Mouse (Mus musculus) midbrain, embryonic 11.5 days (tissue): ENCODE measurements around the gene Mpc1. TPM values are rescaled to one million over a fixed set of nuclear protein-coding genes. Genes with fewer than 3 reads are reported as not detected.
A peak's percentile ranks its signal among the peaks of the same experiment; 100 is the strongest.

ENCODE experiments used
- ATAC-seq: fragments of 200-750 bp; cut with Nextera tagmentation; 2 replicates; pipeline ENCODE4 v1.8.0; 2017; ENCODE audit warnings: moderate TSS enrichment, moderate library complexity; ENCODE audit not compliant: low FRiP score
- DNase-seq: peaks from one replicate; pipeline ENCODE4 v3.0.0; 2015; ENCODE audit warnings: low spot score; ENCODE audit errors: missing footprints
- H3K27ac ChIP-seq: fragments of 300-500 bp; sonication (generic); 2 replicates; pipeline ENCODE4 v1.5.1; 2014; ENCODE audit warnings: low read depth, low read length
- H3K27me3 ChIP-seq: fragments of 300-500 bp; sonication (generic); 2 replicates; pipeline ENCODE4 v1.6.1; 2014; ENCODE audit warnings: mild to moderate bottlenecking, low read length, moderate library complexity, mixed read lengths; ENCODE audit not compliant: control insufficient read depth, insufficient read depth
- H3K36me3 ChIP-seq: fragments of 300-500 bp; sonication (generic); 2 replicates; pipeline ENCODE4 v1.6.1; 2014; ENCODE audit warnings: mild to moderate bottlenecking, low read length, moderate library complexity, mixed read lengths; ENCODE audit not compliant: control insufficient read depth, insufficient read depth
- H3K4me1 ChIP-seq: fragments of 300-500 bp; sonication (generic); 2 replicates; pipeline ENCODE4 v1.6.1; 2014; ENCODE audit warnings: low read length; ENCODE audit not compliant: control insufficient read depth, insufficient read depth
- H3K4me2 ChIP-seq: fragments of 300-500 bp; sonication (generic); 2 replicates; pipeline ENCODE4 v1.6.1; 2014; ENCODE audit warnings: mild to moderate bottlenecking, moderate library complexity
- H3K4me3 ChIP-seq: fragments of 300-500 bp; sonication (generic); 2 replicates; pipeline ENCODE4 v1.5.1; 2014; ENCODE audit warnings: low read depth, low read length
- H3K9ac ChIP-seq: fragments of 300-500 bp; sonication (generic); 2 replicates; pipeline ENCODE4 v1.6.1; 2014; ENCODE audit warnings: low read length
- H3K9me3 ChIP-seq: fragments of 300-500 bp; sonication (generic); 2 replicates; pipeline ENCODE4 v1.6.1; 2016; ENCODE audit warnings: low read length; ENCODE audit not compliant: control insufficient read depth
- WGBS: fragments of 180-500 bp; shearing (Covaris S2); extraction: QIAGEN DNeasy Blood & Tissue Kit; methylation state at CpG from one replicate; pipeline ENCODE4 v1.1.7; 2014; 5-methylcytosine and 5-hydroxymethylcytosine counted together
- polyA plus RNA-seq: library from polyadenylated mRNA; unstranded; fragments of >200 nt; fragmentation: Nextera tagmentation; extraction: Ambion mirVana; gene quantifications from 2 replicates; pipeline ENCODE4 v1.2.1, GENCODE M21; 2014

Gene Mpc1
- polyA plus RNA-seq, 1 experiment from 2014 or later, result 100 TPM

GRCm38 (mm10) chr17:8289993-8290679 lies 7.4 kb downstream of the Mpc1 start:
- DNase-seq (no peak), ATAC-seq (no peak)
- H3K27me3 ChIP-seq, result peaks cover under 1% of the 10 kb centered on the region; the same call in 1 of the 2 replicates
- WGBS, result 93% methylated on average over 3 of the region's 3 CpGs
- H3K4me1 ChIP-seq, result no peaks in the 10 kb centered on the region
- H3K9me3 ChIP-seq, result no peaks in the 10 kb centered on the region
- no peak overlapping the region for H3K9ac ChIP-seq
- no peak overlapping the region for H3K4me2 ChIP-seq
- no peak overlapping the region for H3K27ac ChIP-seq
- H3K4me3 ChIP-seq, result no peak overlapping the region
- no peaks in the 10 kb centered on the region for H3K36me3 ChIP-seq

DNA sequence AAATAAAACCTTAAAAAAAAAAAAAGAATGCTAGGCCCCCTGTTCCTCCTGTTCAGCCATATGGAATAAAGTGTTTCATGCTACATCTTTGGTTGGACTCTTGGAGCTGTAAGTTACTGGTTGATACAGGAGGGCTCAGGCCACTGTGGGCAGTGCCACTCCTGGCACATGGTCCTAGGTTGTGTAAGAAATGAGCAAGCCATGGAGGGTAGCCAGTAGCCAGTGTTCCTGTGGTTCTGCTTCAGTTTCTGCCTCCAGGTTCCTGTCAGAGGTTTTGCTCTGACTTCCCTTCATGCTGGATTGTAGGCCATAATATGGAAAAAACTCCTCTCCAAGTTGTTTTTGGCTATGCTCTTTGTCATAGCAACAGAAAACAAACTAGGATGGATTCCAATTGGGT lies 8.0 kb downstream of the Mpc1 start:
- no peak overlapping the region for H3K4me2 ChIP-seq
- DNase-seq, result no peak
- H3K36me3 ChIP-seq, result no peaks in the 10 kb centered on the region
- H3K27me3 ChIP-seq, result no peaks in the 10 kb centered on the region
- no peaks in the 10 kb centered on the region for H3K9me3 ChIP-seq
- no peak overlapping the region for H3K4me3 ChIP-seq
- no peak for ATAC-seq
- no peak overlapping the region for H3K9ac ChIP-seq
- H3K27ac ChIP-seq, result no peak overlapping the region
- H3K4me1 ChIP-seq, result no peaks in the 10 kb centered on the region

- no peaks in the 10 kb centered on the region for H3K27me3 ChIP-seq
- DNase-seq (no peak), ATAC-seq (no peak)
- no peak overlapping the region for H3K4me2 ChIP-seq
- H3K36me3 ChIP-seq, result no peaks in the 10 kb centered on the region
- no peak overlapping the region for H3K4me3 ChIP-seq
- H3K27ac ChIP-seq, result no peak overlapping the region
- no peak overlapping the region for H3K9ac ChIP-seq
- no peaks in the 10 kb centered on the region for H3K9me3 ChIP-seq
- H3K4me1 ChIP-seq, result no peaks in the 10 kb centered on the region
Observed at GRCm38 (mm10) chr17:8295825-8296224, 13.1 kb downstream of the Mpc1 start.

DNA sequence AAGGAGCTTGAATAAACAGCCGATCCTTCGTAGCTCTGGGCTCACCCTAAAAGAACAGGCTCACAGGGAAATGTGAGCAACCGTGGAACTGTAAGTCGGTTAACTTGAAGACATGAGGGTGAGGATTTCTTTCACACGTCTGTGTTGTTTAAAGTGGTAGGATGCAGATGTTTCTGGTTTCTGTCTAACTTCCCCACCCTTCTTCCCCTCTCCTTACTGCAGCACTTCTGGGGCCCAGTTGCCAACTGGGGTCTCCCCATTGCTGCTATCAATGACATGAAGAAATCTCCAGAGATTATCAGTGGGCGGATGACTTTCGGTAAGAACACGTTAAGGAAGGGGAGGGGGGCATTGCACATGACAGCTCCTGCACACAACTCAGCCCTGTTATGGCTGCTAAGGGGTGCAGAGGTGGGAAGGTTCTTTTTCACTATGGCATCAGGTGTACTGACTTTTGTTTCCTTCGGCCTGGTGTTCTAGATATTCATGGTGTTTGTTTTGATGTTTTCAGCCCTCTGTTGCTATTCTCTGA lies 13.7 kb downstream of the Mpc1 start:
- Histone ChIP-seq H3K27ac (no peak overlapping the region), H3K9ac (no peak overlapping the region), H3K4me1 (no peaks in the 10 kb centered on the region), H3K9me3 (no peaks in the 10 kb centered on the region), H3K4me2 (no peak overlapping the region), H3K4me3 (no peak overlapping the region), H3K36me3 (no peaks in the 10 kb centered on the region), H3K27me3 (no peaks in the 10 kb centered on the region)
- WGBS, result 85% methylated on average over 9 of the region's 9 CpGs
- no peak for ATAC-seq
- peak; percentile 12 for DNase-seq

DNA sequence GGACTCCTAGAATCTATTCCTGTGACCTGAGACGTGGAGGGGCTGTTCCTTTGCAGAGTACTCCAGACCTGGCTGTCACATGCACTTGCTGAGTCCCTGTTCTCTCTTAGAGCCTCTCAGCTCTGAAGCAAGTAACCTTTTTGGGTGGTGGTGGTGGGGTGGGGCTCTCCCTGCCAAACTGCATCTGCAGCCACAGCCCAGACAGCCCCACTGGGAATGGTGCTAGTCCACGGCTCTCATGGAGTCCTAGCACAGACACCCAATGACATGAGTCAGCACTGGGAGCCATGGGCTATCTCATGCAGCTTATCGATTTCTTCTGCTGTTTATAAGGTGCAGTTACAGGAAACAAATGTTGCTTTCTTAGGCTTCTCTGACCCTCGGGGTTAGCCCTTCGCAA lies 15.0 kb downstream of the Mpc1 start:
- 82% methylated on average over 5 of the region's 5 CpGs for WGBS
- Histone ChIP-seq H3K27ac (no peak overlapping the region), H3K4me2 (no peak overlapping the region), H3K9me3 (no peaks in the 10 kb centered on the region), H3K9ac (no peak overlapping the region), H3K4me3 (no peak overlapping the region), H3K27me3 (no peaks in the 10 kb centered on the region), H3K36me3 (no peaks in the 10 kb centered on the region), H3K4me1 (no peaks in the 10 kb centered on the region)
- no peak for ATAC-seq
- DNase-seq, result no peak

GRCm38 (mm10) chr17:8298281-8298680 lies 15.6 kb downstream of the Mpc1 start:
- Histone ChIP-seq H3K9ac (no peak overlapping the region), H3K4me3 (no peak overlapping the region), H3K27me3 (no peaks in the 10 kb centered on the region), H3K9me3 (no peaks in the 10 kb centered on the region), H3K36me3 (no peaks in the 10 kb centered on the region), H3K4me2 (no peak overlapping the region), H3K4me1 (no peaks in the 10 kb centered on the region), H3K27ac (no peak overlapping the region)
- 86% methylated on average over 2 of the region's 2 CpGs for whole genome bisulfite sequencing
- DNase-seq, result no peak
- ATAC-seq, result no peak

GRCm38 (mm10) chr17:8299524-8299923 lies 16.8 kb downstream of the Mpc1 start:
- Histone ChIP-seq H3K4me2 (no peak overlapping the region), H3K27ac (no peak overlapping the region), H3K4me1 (no peaks in the 10 kb centered on the region), H3K36me3 (no peaks in the 10 kb centered on the region), H3K9me3 (no peaks in the 10 kb centered on the region), H3K4me3 (no peak overlapping the region), H3K9ac (no peak overlapping the region), H3K27me3 (no peaks in the 10 kb centered on the region)
- no peak for DNase-seq
- ATAC-seq, result no peak

DNA sequence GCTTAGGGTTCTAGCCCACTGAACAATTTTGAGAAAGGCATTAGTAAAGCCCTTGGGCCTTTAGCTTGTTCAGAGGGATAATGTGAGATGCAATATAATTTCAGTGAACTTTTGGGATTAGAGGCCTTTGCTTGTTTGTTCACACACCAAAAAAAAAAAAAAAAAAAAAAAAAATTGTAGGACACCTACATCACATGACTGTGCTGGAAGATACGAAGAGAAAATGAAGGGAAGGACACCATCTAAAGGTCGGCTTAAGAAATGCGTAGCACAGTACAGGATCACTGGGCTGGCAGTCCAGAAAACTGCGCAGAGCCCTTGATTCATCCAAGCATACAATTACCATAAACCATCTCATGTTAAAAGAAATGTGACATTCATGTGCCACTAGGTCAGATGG lies 18.8 kb downstream of the Mpc1 start:
- no peak for DNase-seq
- no peak for ATAC-seq

DNA sequence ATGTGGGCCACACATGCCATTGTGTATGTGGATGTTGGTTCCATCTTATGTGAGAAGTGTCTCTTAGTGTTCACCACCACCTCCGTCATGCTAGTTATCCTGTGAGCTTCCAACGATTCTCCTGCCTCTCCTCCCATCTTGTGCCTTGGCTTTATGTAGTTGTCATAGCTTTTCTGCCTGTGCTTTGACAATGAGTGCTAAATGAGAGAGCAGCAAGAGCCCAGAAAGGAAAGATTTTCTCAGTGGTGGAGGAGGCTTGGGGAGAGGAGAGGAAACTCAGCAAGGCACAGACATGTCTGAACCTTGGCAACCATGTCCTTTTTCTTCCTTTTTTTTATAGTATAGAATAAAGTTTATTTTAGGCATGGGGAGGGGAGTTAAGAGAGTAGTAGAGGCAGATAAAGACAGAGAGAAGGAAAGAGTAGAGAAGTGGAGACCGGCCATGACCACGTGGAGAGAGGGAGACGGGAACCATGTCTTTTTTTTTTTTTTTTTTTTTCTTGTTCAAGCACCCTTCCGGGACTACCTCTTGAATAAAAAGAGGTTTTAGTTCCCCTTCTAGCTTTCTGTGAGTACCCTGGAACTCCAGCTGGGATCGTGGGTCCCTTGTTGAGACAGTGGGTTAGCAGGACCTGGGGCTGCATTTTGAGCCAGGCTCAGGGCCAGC lies 20.2 kb downstream of the Mpc1 start:
- Histone ChIP-seq H3K27ac (no peak overlapping the region), H3K4me1 (no peaks in the 10 kb centered on the region), H3K4me3 (no peak overlapping the region), H3K9ac (no peak overlapping the region), H3K9me3 (no peaks in the 10 kb centered on the region), H3K27me3 (no peaks in the 10 kb centered on the region), H3K4me2 (no peak overlapping the region), H3K36me3 (no peaks in the 10 kb centered on the region)
- ATAC-seq (no peak), DNase-seq (no peak)
- 81% methylated on average over 6 of the region's 7 CpGs for WGBS

More for the DNA sequence above, 18.8 kb downstream of the Mpc1 start:
- no peak overlapping the region for H3K9ac ChIP-seq
- 77% methylated on average over 4 of the region's 4 CpGs for WGBS
- no peaks in the 10 kb centered on the region for H3K9me3 ChIP-seq
- no peaks in the 10 kb centered on the region for H3K4me1 ChIP-seq
- no peak overlapping the region for H3K4me2 ChIP-seq
- no peak overlapping the region for H3K27ac ChIP-seq
- H3K27me3 ChIP-seq, result no peaks in the 10 kb centered on the region
- no peaks in the 10 kb centered on the region for H3K36me3 ChIP-seq
- H3K4me3 ChIP-seq, result no peak overlapping the region
